ENCODE assay signal across 8 mouse cellular contexts in the genomic region with DNA sequence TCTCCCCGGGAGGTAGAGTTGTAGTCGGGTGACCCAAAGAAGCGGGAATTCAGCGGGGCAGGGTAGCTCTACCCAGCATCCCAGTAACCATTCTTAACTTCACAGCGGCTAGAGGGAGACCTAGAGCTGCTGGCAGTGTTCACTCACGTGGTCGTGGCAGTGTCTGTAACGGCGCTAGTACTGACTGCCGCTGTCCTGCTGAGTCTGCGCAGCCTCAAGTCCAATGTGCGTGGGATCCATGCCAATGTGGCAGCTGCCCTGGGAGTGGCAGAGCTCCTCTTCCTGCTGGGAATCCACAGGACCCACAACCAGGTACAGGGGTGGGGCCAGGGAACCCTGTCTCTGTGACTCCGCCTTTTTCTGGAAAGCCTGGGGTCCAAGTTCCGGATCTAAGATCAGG. TPM values are rescaled to one million over a fixed set of nuclear protein-coding genes. Genes with fewer than 3 reads are reported as not detected.
DNase-seq lines count a peak whose midpoint lies in the region; ATAC-seq and TF ChIP-seq lines count a peak whose summit lies in the region.

No protein-coding gene starts in this region.

- no peak overlapping the region for H3K27ac ChIP-seq in forebrain, embryonic 11.5 days (ENCODE audit: low read depth, low read length)
- no peak overlapping the region for H3K27ac ChIP-seq in lung, embryonic 14.5 days (ENCODE audit: low read depth)

- DNase-seq in urinary bladder, postnatal 14 days (ENCODE audit: low spot score): peak; percentile 25
- DNase-seq in urinary bladder, postnatal 25 days (ENCODE audit: low spot score): no peak
- DNase-seq in forebrain, embryonic 11.5 days (ENCODE audit: low spot score): no peak
- DNase-seq in heart, postnatal 10 days: peak; percentile 78 to 80
- peak; percentile 46 for DNase-seq in large intestine, adult 2 months (ENCODE audit: low read depth, low spot score)
- DNase-seq in lung, embryonic 14.5 days: peak; percentile 55
- DNase-seq in skeletal muscle tissue, adult 2 months (ENCODE audit: low read depth, low spot score): peak; percentile 70
- DNase-seq in thymus, postnatal 10 days (ENCODE audit: low spot score in 2 of 2): no peak

- H3K4me2 ChIP-seq in forebrain, embryonic 11.5 days (ENCODE audit: low read depth, low read length, severe bottlenecking): peak overlapping the region; percentile 15
- H3K4me2 ChIP-seq in lung, embryonic 14.5 days: peak overlapping the region; percentile 38; the same call in 1 of the 2 replicates

- no peaks in the 10 kb centered on the region; the same call in 1 of the 2 replicates for H3K36me3 ChIP-seq in forebrain, embryonic 11.5 days (ENCODE audit: control insufficient read depth, insufficient read depth, low read length)
- no peaks in the 10 kb centered on the region for H3K36me3 ChIP-seq in lung, embryonic 14.5 days (ENCODE audit: insufficient read depth)

- no peaks in the 10 kb centered on the region for H3K9me3 ChIP-seq in forebrain, embryonic 11.5 days (ENCODE audit: control insufficient read depth, low read length)
- H3K9me3 ChIP-seq in lung, embryonic 14.5 days (ENCODE audit: low read depth, low read length): no peaks in the 10 kb centered on the region

- H3K4me3 ChIP-seq in forebrain, embryonic 11.5 days (ENCODE audit: low read depth, low read length): no peak overlapping the region
- no peak overlapping the region for H3K4me3 ChIP-seq in lung, embryonic 14.5 days (ENCODE audit: low read depth, low read length)

- ATAC-seq in forebrain, embryonic 11.5 days (replicated peaks; ENCODE audit: low FRiP score): no peak; the same call in 1 of the 2 replicates
- ATAC-seq in lung, embryonic 14.5 days (ENCODE audit: insufficient read depth): no peak

- 16% methylated on average over 14 of the region's 14 CpGs for WGBS in forebrain, embryonic 11.5 days
- 8% methylated on average over 14 of the region's 14 CpGs for WGBS in large intestine, adult 2 months
- 10% methylated on average over 14 of the region's 14 CpGs for WGBS in lung, embryonic 14.5 days

- intact Hi-C loops in heart, postnatal 10 days (cut with DNase I): no loop called here

- H3K9ac ChIP-seq in forebrain, embryonic 11.5 days (ENCODE audit: low read length): peak overlapping the region; percentile 2; the same call in 1 of the 2 replicates
- no peak overlapping the region for H3K9ac ChIP-seq in lung, embryonic 14.5 days

- TF ChIP-seq CTCF in lung, embryonic 14.5 days (IDR thresholded peaks at IDR 0.05; ENCODE audit: low read depth): peak; percentile 40

- no peaks in the 10 kb centered on the region for H3K4me1 ChIP-seq in forebrain, embryonic 11.5 days (replicated peaks; ENCODE audit: control insufficient read depth, insufficient read depth, low read length)
- H3K4me1 ChIP-seq in lung, embryonic 14.5 days (ENCODE audit: insufficient read depth): no peaks in the 10 kb centered on the region

- H3K27me3 ChIP-seq in forebrain, embryonic 11.5 days (ENCODE audit: control insufficient read depth, insufficient read depth, low read length): no peaks in the 10 kb centered on the region
- 0 out of 2 replicates have a peak, but pooled peaks cover 16% of the 10 kb centered on the region for H3K27me3 ChIP-seq in lung, embryonic 14.5 days (ENCODE audit: insufficient read depth, low read length)

RNA-seq across cellular contexts. Expression of a gene that starts 10.1 kb away (rescaled TPM):
- 12.6 and 12.7 TPM in 2 replicates for polyA plus RNA-seq in forebrain, embryonic 11.5 days (2014; fragmentation: Nextera tagmentation; extraction: Ambion mirVana)
- 10 to 100 TPM; 13.6 to 18.0 TPM for total RNA-seq in heart, postnatal 10 days (2021)
- 598 and 654 TPM in 2 replicates for polyA plus RNA-seq in large intestine, adult 2 months (2012; rRNA removed)
- polyA plus RNA-seq in lung, embryonic 14.5 days (2014; fragmentation: Nextera tagmentation; extraction: Ambion mirVana): 10.7 and 12.0 TPM in 2 replicates

RNA-seq across cellular contexts. Expression of a gene that starts 16.9 kb away (rescaled TPM):
- 6.9 and 9.4 TPM in 2 replicates for polyA plus RNA-seq in forebrain, embryonic 11.5 days (2014; fragmentation: Nextera tagmentation; extraction: Ambion mirVana)
- total RNA-seq in heart, postnatal 10 days (2021): under 1 TPM; 0.22 to 0.24 TPM
- polyA plus RNA-seq in large intestine, adult 2 months (2012; rRNA removed): 0.79 and 0.95 TPM in 2 replicates
- polyA plus RNA-seq in lung, embryonic 14.5 days (2014; fragmentation: Nextera tagmentation; extraction: Ambion mirVana): 0.14 and 0.17 TPM in 2 replicates

RNA-seq across cellular contexts. Expression of a gene that starts 34.8 kb away (rescaled TPM):
- 14.4 and 22.0 TPM in 2 replicates for polyA plus RNA-seq in forebrain, embryonic 11.5 days (2014; fragmentation: Nextera tagmentation; extraction: Ambion mirVana)
- total RNA-seq in heart, postnatal 10 days (2021): 10 to 100 TPM in 1 of 2 experiments, 1 to 10 TPM in 1; 9.0 to 11.5 TPM
- 9.6 and 11.2 TPM in 2 replicates for polyA plus RNA-seq in large intestine, adult 2 months (2012; rRNA removed)
- 11.3 and 14.4 TPM in 2 replicates for polyA plus RNA-seq in lung, embryonic 14.5 days (2014; fragmentation: Nextera tagmentation; extraction: Ambion mirVana)

RNA-seq across cellular contexts. Expression of a gene that starts 59.4 kb away (rescaled TPM):
- 96.6 and 108 TPM in 2 replicates for polyA plus RNA-seq in forebrain, embryonic 11.5 days (2014; fragmentation: Nextera tagmentation; extraction: Ambion mirVana)
- 10 to 100 TPM; 39.6 to 42.0 TPM for total RNA-seq in heart, postnatal 10 days (2021)
- polyA plus RNA-seq in large intestine, adult 2 months (2012; rRNA removed): 39.4 and 49.2 TPM in 2 replicates
- polyA plus RNA-seq in lung, embryonic 14.5 days (2014; fragmentation: Nextera tagmentation; extraction: Ambion mirVana): 88.1 and 90.4 TPM in 2 replicates

Comparison
In these comparisons a context has a peak if more than half of its experiments do, and no peak if none do; other contexts are left out.
1. DNase-seq: peak in urinary bladder, postnatal 14 days (single experiment), heart, postnatal 10 days (2 of 2), large intestine, adult 2 months (single experiment), lung, embryonic 14.5 days (single experiment) and skeletal muscle tissue, adult 2 months (single experiment); none in urinary bladder, postnatal 25 days (single experiment), forebrain, embryonic 11.5 days (single experiment) and thymus, postnatal 10 days (0 of 2).
2. RNA of a gene that starts 10.1 kb away (polyA plus RNA-seq): 598 to 654 TPM in large intestine, adult 2 months; 12.6 to 12.7 TPM in forebrain, embryonic 11.5 days and 10.7 to 12.0 TPM in lung, embryonic 14.5 days; every median in the first group is over 10 times any median in the second.